Mouse (Mus musculus): Measurements from ENCODE around the gene Gm21987.

Gene Gm21987

DNA sequence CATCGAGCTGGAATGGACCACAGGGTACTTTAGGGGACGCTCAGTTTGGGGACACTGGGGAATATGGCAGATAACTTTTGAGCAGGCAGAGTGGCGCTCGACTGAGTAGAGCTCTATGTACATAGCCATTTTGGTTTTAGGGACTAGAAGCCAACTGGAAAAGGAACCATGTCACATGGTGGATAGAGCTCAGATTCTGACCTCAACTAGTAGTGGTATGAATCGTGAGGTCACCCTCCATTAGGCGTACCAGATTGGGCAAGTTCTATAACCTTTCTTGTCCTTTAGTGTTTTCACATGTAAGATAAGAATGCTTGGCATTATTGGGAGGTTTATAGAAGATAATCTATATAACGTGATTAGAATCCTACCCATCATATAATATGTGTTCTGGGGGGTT lies 43.5 kb downstream of the Gm21987 start:
- DNase-seq (ENCODE audit: extremely low spot score, low read depth, low spot score), result no peak

GRCm38 (mm10) chr16:38392126-38392894 lies 45.5 kb downstream of the Gm21987 start:
- no peak for DNase-seq (ENCODE audit: extremely low spot score, low read depth, low spot score)

DNA sequence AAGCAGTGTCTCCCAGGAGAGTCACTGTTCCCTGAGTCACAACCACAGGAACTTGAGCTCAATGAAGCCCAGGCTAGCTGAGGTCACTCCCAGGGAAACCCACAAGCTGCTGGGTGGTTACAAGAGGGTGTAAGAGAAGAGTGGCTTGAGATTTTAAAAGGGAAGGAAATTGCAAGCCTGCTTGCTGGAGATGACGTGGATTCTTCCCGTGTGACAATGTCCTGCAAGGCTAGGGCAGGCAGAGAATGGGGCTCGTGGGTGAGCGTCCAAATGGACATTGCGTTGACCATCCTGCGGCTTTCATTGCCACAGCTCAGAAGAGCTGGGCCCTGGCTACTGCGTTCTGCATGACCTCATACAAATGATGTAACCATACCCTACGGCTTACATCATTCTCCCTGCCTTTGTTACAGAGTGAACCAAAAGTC lies 47.4 kb downstream of the Gm21987 start:
- DNase-seq (ENCODE audit: extremely low spot score, low read depth, low spot score), result no peak

- DNase-seq (ENCODE audit: extremely low spot score, low read depth, low spot score), result no peak
Measured at GRCm38 (mm10) chr16:38395060-38395730, 48.4 kb downstream of the Gm21987 start.

GRCm38 (mm10) chr16:38396155-38396554 lies 49.3 kb downstream of the Gm21987 start:
- DNase-seq (ENCODE audit: extremely low spot score, low read depth, low spot score), result no peak

DNA sequence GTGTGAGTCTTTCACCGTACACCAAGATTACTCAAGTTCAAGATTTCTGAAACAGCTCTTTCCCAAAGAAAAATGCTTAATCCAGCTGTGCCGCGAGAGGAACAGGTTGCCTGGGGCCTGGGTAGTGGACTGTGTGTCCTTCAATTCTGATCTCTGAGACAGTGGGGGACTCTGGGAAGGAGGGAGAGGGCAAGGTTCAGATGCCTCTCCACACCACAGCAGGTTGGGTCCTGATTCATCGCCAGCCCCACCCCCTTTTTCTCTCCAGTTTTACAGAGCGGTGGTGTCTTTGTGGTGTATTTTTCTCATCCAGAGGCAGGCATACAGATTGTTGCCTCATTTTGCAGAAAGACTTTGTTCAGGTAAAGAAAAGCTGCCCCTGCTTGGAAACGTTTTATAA lies 51.4 kb downstream of the Gm21987 start:
- no peak for DNase-seq (ENCODE audit: extremely low spot score, low read depth, low spot score)

DNA sequence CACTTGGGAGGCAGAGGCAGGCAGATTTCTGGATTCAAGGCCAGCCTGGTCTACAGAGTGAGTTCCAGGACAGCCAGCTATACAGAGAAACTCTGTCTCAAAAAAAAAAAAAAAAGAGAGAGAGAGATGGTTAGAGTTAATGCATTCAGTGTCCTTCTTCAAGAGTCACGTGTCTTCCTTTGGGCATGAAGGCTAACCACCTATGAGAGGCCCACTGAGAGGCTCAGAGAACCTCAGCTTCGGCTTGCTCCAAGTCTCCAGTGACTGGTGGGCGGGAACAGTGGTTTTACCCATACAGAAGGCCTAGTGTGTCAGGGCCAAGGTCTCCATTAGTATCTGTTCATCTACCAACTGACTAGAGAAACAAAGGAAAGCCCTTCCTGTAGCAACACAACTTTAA lies 52.2 kb downstream of the Gm21987 start:
- no peak for DNase-seq (ENCODE audit: extremely low spot score, low read depth, low spot score)

- DNase-seq (ENCODE audit: extremely low spot score, low read depth, low spot score), result no peak
Measured at GRCm38 (mm10) chr16:38399531-38400231, 52.8 kb downstream of the Gm21987 start.

GRCm38 (mm10) chr16:38400311-38400960 lies 53.6 kb downstream of the Gm21987 start:
- DNase-seq (ENCODE audit: extremely low spot score, low read depth, low spot score), result no peak

- DNase-seq (ENCODE audit: extremely low spot score, low read depth, low spot score), result no peak
Measured at GRCm38 (mm10) chr16:38401468-38401867, 54.6 kb downstream of the Gm21987 start.

GRCm38 (mm10) chr16:38403639-38404038 lies 56.8 kb downstream of the Gm21987 start:
- DNase-seq (ENCODE audit: extremely low spot score, low read depth, low spot score), result no peak

DNA sequence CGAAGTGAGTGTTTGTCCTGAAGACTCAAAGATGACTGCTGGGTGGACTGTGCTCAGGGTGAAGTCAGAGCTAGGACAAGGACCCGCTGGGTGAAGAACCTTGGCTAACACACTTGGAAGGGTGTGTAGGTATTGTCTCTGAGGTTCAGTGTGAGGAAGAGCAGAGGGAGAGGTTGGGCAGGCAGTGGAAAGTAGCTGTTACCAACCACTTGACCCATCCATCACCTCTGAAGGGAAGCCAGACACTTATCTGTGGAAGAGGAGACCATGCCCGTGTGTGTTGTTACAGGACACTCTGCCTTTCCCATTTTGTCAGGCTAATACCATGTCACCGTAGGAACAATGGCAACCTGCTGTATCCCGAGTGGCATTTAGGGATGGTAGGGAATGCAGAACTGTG lies 59.5 kb downstream of the Gm21987 start:
- DNase-seq (ENCODE audit: extremely low spot score, low read depth, low spot score), result no peak

GRCm38 (mm10) chr16:38406708-38407107 lies 59.9 kb downstream of the Gm21987 start:
- no peak for DNase-seq (ENCODE audit: extremely low spot score, low read depth, low spot score)

- no peak for DNase-seq (ENCODE audit: extremely low spot score, low read depth, low spot score)
Measured at GRCm38 (mm10) chr16:38407584-38407983, 60.7 kb downstream of the Gm21987 start.

DNA sequence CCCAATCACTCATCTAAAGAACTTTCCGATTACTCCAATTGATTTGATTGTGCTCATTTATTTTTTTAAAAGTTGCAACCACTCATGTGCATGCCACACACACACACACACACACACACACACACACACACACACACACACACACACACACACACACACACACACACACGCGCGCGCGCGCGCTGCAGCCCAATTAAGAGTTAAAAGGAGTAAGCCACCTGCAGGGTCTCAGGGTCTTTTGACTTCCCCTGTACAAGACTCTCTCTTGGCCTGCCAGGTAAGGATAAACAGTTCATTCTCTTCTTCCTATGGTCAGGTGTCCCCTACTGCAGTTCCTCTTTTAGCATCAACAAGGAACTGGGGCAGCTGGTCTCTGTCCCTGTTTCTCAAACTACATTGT lies 61.6 kb downstream of the Gm21987 start:
- DNase-seq (ENCODE audit: extremely low spot score, low read depth, low spot score), result no peak
